Mouse (Mus musculus): Measurements from ENCODE around the gene Afmid. TPM values are rescaled to one million over a fixed set of nuclear protein-coding genes. Genes with fewer than 3 reads are reported as not detected.

The Afmid gene
- polyA plus RNA-seq, 1 experiment from 2014 or later = 15.1 TPM

- no peak overlapping the region for H3K9ac ChIP-seq
- H3K27ac ChIP-seq = no peak overlapping the region
- 92% methylated on average over 9 of the region's 9 CpGs for WGBS
- H3K4me1 ChIP-seq (replicated peaks) = peaks cover 17% of the 10 kb centered on the region
- peaks cover 7% of the 10 kb centered on the region for H3K27me3 ChIP-seq
- no peak for ATAC-seq (replicated peaks; ENCODE audit: insufficient number of reproducible peaks, insufficient read depth, low FRiP score, low read depth)
- H3K4me3 ChIP-seq = no peak overlapping the region
- H3K9me3 ChIP-seq (replicated peaks) = no peaks in the 10 kb centered on the region
- peaks cover 46% of the 10 kb centered on the region for H3K36me3 ChIP-seq
- H3K4me2 ChIP-seq = no peak overlapping the region
Measured at GRCm38 (mm10) chr11:117854241-117854640, 28.5 kb downstream of the Afmid start.

GRCm38 (mm10) chr11:117855360-117855759 lies 29.6 kb downstream of the Afmid start:
- H3K27me3 ChIP-seq = peaks cover 18% of the 10 kb centered on the region
- H3K4me1 ChIP-seq (replicated peaks) = peaks cover 6% of the 10 kb centered on the region
- no peak overlapping the region for H3K4me3 ChIP-seq
- H3K9me3 ChIP-seq (replicated peaks) = no peaks in the 10 kb centered on the region
- WGBS = 97% methylated on average over 5 of the region's 5 CpGs
- no peak overlapping the region for H3K9ac ChIP-seq
- H3K4me2 ChIP-seq = no peak overlapping the region
- H3K27ac ChIP-seq = no peak overlapping the region
- peaks cover 46% of the 10 kb centered on the region for H3K36me3 ChIP-seq
- ATAC-seq (replicated peaks; ENCODE audit: insufficient number of reproducible peaks, insufficient read depth, low FRiP score, low read depth) = no peak

- 66% methylated on average over 1 of the region's 1 CpGs for WGBS
- Histone ChIP-seq H3K4me2 (no peak overlapping the region), H3K4me3 (no peak overlapping the region), H3K27me3 (peaks cover 24% of the 10 kb centered on the region), H3K27ac (no peak overlapping the region), H3K9me3 (replicated peaks) (no peaks in the 10 kb centered on the region), H3K36me3 (peaks cover 46% of the 10 kb centered on the region), H3K4me1 (replicated peaks) (peaks cover 6% of the 10 kb centered on the region), H3K9ac (no peak overlapping the region)
- ATAC-seq (replicated peaks; ENCODE audit: insufficient number of reproducible peaks, insufficient read depth, low FRiP score, low read depth) = no peak
Measured at GRCm38 (mm10) chr11:117855975-117856374, 30.3 kb downstream of the Afmid start.

GRCm38 (mm10) chr11:117857462-117857861 lies 31.7 kb downstream of the Afmid start:
- WGBS = 93% methylated on average over 10 of the region's 10 CpGs
- Histone ChIP-seq H3K27ac (no peak overlapping the region), H3K4me2 (no peak overlapping the region), H3K27me3 (peaks cover 39% of the 10 kb centered on the region), H3K36me3 (peaks cover 40% of the 10 kb centered on the region), H3K9ac (no peak overlapping the region), H3K4me3 (no peak overlapping the region), H3K9me3 (replicated peaks) (no peaks in the 10 kb centered on the region), H3K4me1 (replicated peaks) (peaks cover 4% of the 10 kb centered on the region)
- no peak for ATAC-seq (replicated peaks; ENCODE audit: insufficient number of reproducible peaks, insufficient read depth, low FRiP score, low read depth)

GRCm38 (mm10) chr11:117858392-117858791 lies 32.7 kb downstream of the Afmid start:
- Histone ChIP-seq H3K36me3 (peaks cover 32% of the 10 kb centered on the region), H3K4me1 (replicated peaks) (peaks cover 4% of the 10 kb centered on the region), H3K27me3 (peaks cover 49% of the 10 kb centered on the region), H3K4me3 (no peak overlapping the region), H3K27ac (no peak overlapping the region), H3K9ac (no peak overlapping the region), H3K4me2 (no peak overlapping the region), H3K9me3 (replicated peaks) (no peaks in the 10 kb centered on the region)
- WGBS = 54% methylated on average over 3 of the region's 3 CpGs
- ATAC-seq (replicated peaks; ENCODE audit: insufficient number of reproducible peaks, insufficient read depth, low FRiP score, low read depth) = no peak

GRCm38 (mm10) chr11:117860601-117861000 lies 34.9 kb downstream of the Afmid start, which contains the start of gene Tmem235:
Gene Tmem235 (plus strand): TSS chr11:117860752.
- H3K36me3 ChIP-seq = peaks cover 18% of the 10 kb centered on the region
- H3K27me3 ChIP-seq = peaks cover 60% of the 10 kb centered on the region
- no peaks in the 10 kb centered on the region for H3K9me3 ChIP-seq (replicated peaks)
- H3K4me3 ChIP-seq = peak within 1 kb of the TSS; percentile 15; the same call in 1 of the 2 replicates
- no peak for ATAC-seq (replicated peaks; ENCODE audit: insufficient number of reproducible peaks, insufficient read depth, low FRiP score, low read depth)
- peak within 1 kb of the TSS; percentile 36 for H3K4me2 ChIP-seq
- H3K27ac ChIP-seq = no peak within 1 kb of the TSS
- H3K9ac ChIP-seq = no peak within 1 kb of the TSS
- WGBS = 3% methylated on average over 23 of the region's 23 CpGs
- peaks cover 4% of the 10 kb centered on the region for H3K4me1 ChIP-seq (replicated peaks)

GRCm38 (mm10) chr11:117863174-117863856 lies 37.6 kb downstream of the Afmid start:
- Histone ChIP-seq H3K4me2 (no peak overlapping the region), H3K9me3 (replicated peaks) (no peaks in the 10 kb centered on the region), H3K9ac (no peak overlapping the region), H3K4me1 (replicated peaks) (peaks cover 4% of the 10 kb centered on the region), H3K27ac (no peak overlapping the region), H3K36me3 (no peaks in the 10 kb centered on the region), H3K27me3 (peaks cover 60% of the 10 kb centered on the region), H3K4me3 (no peak overlapping the region)
- ATAC-seq (replicated peaks; ENCODE audit: insufficient number of reproducible peaks, insufficient read depth, low FRiP score, low read depth) = no peak
- WGBS = 42% methylated on average over 11 of the region's 11 CpGs

GRCm38 (mm10) chr11:117864805-117865204 lies 39.1 kb downstream of the Afmid start:
- H3K4me1 ChIP-seq (replicated peaks) = peaks cover 4% of the 10 kb centered on the region
- no peaks in the 10 kb centered on the region for H3K36me3 ChIP-seq
- no peak overlapping the region for H3K4me3 ChIP-seq
- ATAC-seq (replicated peaks; ENCODE audit: insufficient number of reproducible peaks, insufficient read depth, low FRiP score, low read depth) = no peak
- WGBS = 55% methylated on average over 2 of the region's 2 CpGs
- no peak overlapping the region for H3K9ac ChIP-seq
- peaks cover 47% of the 10 kb centered on the region for H3K27me3 ChIP-seq
- no peaks in the 10 kb centered on the region for H3K9me3 ChIP-seq (replicated peaks)
- H3K27ac ChIP-seq = no peak overlapping the region
- no peak overlapping the region for H3K4me2 ChIP-seq

GRCm38 (mm10) chr11:117865988-117866387 lies 40.3 kb downstream of the Afmid start:
- peaks cover 35% of the 10 kb centered on the region for H3K27me3 ChIP-seq
- no peak for ATAC-seq (replicated peaks; ENCODE audit: insufficient number of reproducible peaks, insufficient read depth, low FRiP score, low read depth)
- H3K36me3 ChIP-seq = no peaks in the 10 kb centered on the region
- WGBS = 46% methylated on average over 6 of the region's 6 CpGs
- H3K27ac ChIP-seq = no peak overlapping the region
- H3K4me2 ChIP-seq = no peak overlapping the region
- peaks cover 6% of the 10 kb centered on the region for H3K4me1 ChIP-seq (replicated peaks)
- H3K9ac ChIP-seq = no peak overlapping the region
- no peak overlapping the region for H3K4me3 ChIP-seq
- no peaks in the 10 kb centered on the region for H3K9me3 ChIP-seq (replicated peaks)

- H3K27ac ChIP-seq = no peak overlapping the region
- no peak for ATAC-seq (replicated peaks; ENCODE audit: insufficient number of reproducible peaks, insufficient read depth, low FRiP score, low read depth)
- no peaks in the 10 kb centered on the region for H3K36me3 ChIP-seq
- H3K9me3 ChIP-seq (replicated peaks) = no peaks in the 10 kb centered on the region
- H3K27me3 ChIP-seq = no peaks in the 10 kb centered on the region
- WGBS = 35% methylated on average over 12 of the region's 12 CpGs
- no peak overlapping the region for H3K9ac ChIP-seq
- H3K4me2 ChIP-seq = no peak overlapping the region
- H3K4me3 ChIP-seq = no peak overlapping the region
- H3K4me1 ChIP-seq (replicated peaks) = peaks cover 27% of the 10 kb centered on the region
Measured at GRCm38 (mm10) chr11:117870688-117871365, 45.1 kb downstream of the Afmid start.

GRCm38 (mm10) chr11:117871376-117871775 lies 45.7 kb downstream of the Afmid start:
- H3K4me2 ChIP-seq = no peak overlapping the region
- H3K9me3 ChIP-seq (replicated peaks) = no peaks in the 10 kb centered on the region
- no peak overlapping the region for H3K9ac ChIP-seq
- no peaks in the 10 kb centered on the region for H3K36me3 ChIP-seq
- WGBS = 66% methylated on average over 5 of the region's 5 CpGs
- no peak for ATAC-seq (replicated peaks; ENCODE audit: insufficient number of reproducible peaks, insufficient read depth, low FRiP score, low read depth)
- no peak overlapping the region for H3K4me3 ChIP-seq
- H3K4me1 ChIP-seq (replicated peaks) = peaks cover 30% of the 10 kb centered on the region
- no peaks in the 10 kb centered on the region for H3K27me3 ChIP-seq
- no peak overlapping the region for H3K27ac ChIP-seq

All from heart, embryonic 15.5 days (tissue).